Mouse (Mus musculus): ENCODE results near the gene Agpat4. TPM values are rescaled to one million over a fixed set of nuclear protein-coding genes. Genes with fewer than 3 reads are reported as not detected.

Gene Agpat4
- polyA plus RNA-seq, 1 experiment: 25.3 TPM

- H3K36me3 ChIP-seq (ENCODE audit: control insufficient read depth, insufficient read depth): no peaks in the 10 kb centered on the region
These were observed 86.7 kb downstream of the Agpat4 start for GRCm38 (mm10) chr17:12205015-12205693.

GRCm38 (mm10) chr17:12205694-12206075 lies 87.2 kb downstream of the Agpat4 start:
- no peaks in the 10 kb centered on the region for H3K36me3 ChIP-seq (ENCODE audit: control insufficient read depth, insufficient read depth)
- H3K79me2 ChIP-seq (ENCODE audit: control insufficient read depth, insufficient read depth): no peaks in the 10 kb centered on the region
- no peaks in the 10 kb centered on the region for H3K79me3 ChIP-seq (ENCODE audit: low read depth)
- H3K27me3 ChIP-seq (ENCODE audit: control insufficient read depth, insufficient read depth, insufficient read length): no peaks in the 10 kb centered on the region
- TF ChIP-seq MYOG (IDR thresholded peaks at IDR 0.05; ENCODE audit: control insufficient read depth, extremely low read depth, insufficient read length) (no peak), CEBPB (IDR thresholded peaks at IDR 0.05; ENCODE audit: low read depth) (no peak), CTCF (IDR thresholded peaks at IDR 0.05; ENCODE audit: control insufficient read depth, insufficient read depth, insufficient read length) (no peak), FOSL1 (IDR thresholded peaks at IDR 0.05; ENCODE audit: insufficient read depth, low read length, poor library complexity, severe bottlenecking) (no peak), MYOD1 (IDR thresholded peaks at IDR 0.05; ENCODE audit: control insufficient read depth, insufficient read length, low read depth) (no peak), MAX (IDR thresholded peaks at IDR 0.05) (no peak), USF1 (IDR thresholded peaks at IDR 0.05; ENCODE audit: low read depth) (no peak)
- H3K4me3 ChIP-seq (ENCODE audit: insufficient read depth, poor library complexity, severe bottlenecking): no peak overlapping the region
- H3ac ChIP-seq (ENCODE audit: control insufficient read depth, insufficient read length, low read depth): no peak overlapping the region

More at GRCm38 (mm10) chr17:12205015-12205693, 86.7 kb downstream of the Agpat4 start:
- no peak overlapping the region for H3ac ChIP-seq (ENCODE audit: control insufficient read depth, insufficient read length, low read depth)
- TF ChIP-seq MYOD1 (IDR thresholded peaks at IDR 0.05; ENCODE audit: control insufficient read depth, insufficient read length, low read depth) (no peak), CTCF (IDR thresholded peaks at IDR 0.05; ENCODE audit: control insufficient read depth, insufficient read depth, insufficient read length) (no peak), MAX (IDR thresholded peaks at IDR 0.05) (no peak), USF1 (IDR thresholded peaks at IDR 0.05; ENCODE audit: low read depth) (no peak), MYOG (IDR thresholded peaks at IDR 0.05; ENCODE audit: control insufficient read depth, extremely low read depth, insufficient read length) (no peak), CEBPB (IDR thresholded peaks at IDR 0.05; ENCODE audit: low read depth) (no peak), FOSL1 (IDR thresholded peaks at IDR 0.05; ENCODE audit: insufficient read depth, low read length, poor library complexity, severe bottlenecking) (no peak)
- no peaks in the 10 kb centered on the region for H3K79me3 ChIP-seq (ENCODE audit: low read depth)
- H3K4me3 ChIP-seq (ENCODE audit: insufficient read depth, poor library complexity, severe bottlenecking): no peak overlapping the region
- H3K27me3 ChIP-seq (ENCODE audit: control insufficient read depth, insufficient read depth, insufficient read length): no peaks in the 10 kb centered on the region
- H3K79me2 ChIP-seq (ENCODE audit: control insufficient read depth, insufficient read depth): no peaks in the 10 kb centered on the region

GRCm38 (mm10) chr17:12206248-12206647 lies 87.7 kb downstream of the Agpat4 start:
- H3K27me3 ChIP-seq (ENCODE audit: control insufficient read depth, insufficient read depth, insufficient read length): no peaks in the 10 kb centered on the region
- no peak overlapping the region for H3K4me3 ChIP-seq (ENCODE audit: insufficient read depth, poor library complexity, severe bottlenecking)
- H3ac ChIP-seq (ENCODE audit: control insufficient read depth, insufficient read length, low read depth): no peak overlapping the region
- H3K79me3 ChIP-seq (ENCODE audit: low read depth): no peaks in the 10 kb centered on the region
- peaks cover 5% of the 10 kb centered on the region for H3K36me3 ChIP-seq (ENCODE audit: control insufficient read depth, insufficient read depth)
- H3K79me2 ChIP-seq (ENCODE audit: control insufficient read depth, insufficient read depth): no peaks in the 10 kb centered on the region
- TF ChIP-seq FOSL1 (IDR thresholded peaks at IDR 0.05; ENCODE audit: insufficient read depth, low read length, poor library complexity, severe bottlenecking) (no peak), CEBPB (IDR thresholded peaks at IDR 0.05; ENCODE audit: low read depth) (no peak)

- no peaks in the 10 kb centered on the region for H3K27me3 ChIP-seq (ENCODE audit: control insufficient read depth, insufficient read depth, insufficient read length)
- TF ChIP-seq CTCF (IDR thresholded peaks at IDR 0.05; ENCODE audit: control insufficient read depth, insufficient read depth, insufficient read length) (no peak), CEBPB (IDR thresholded peaks at IDR 0.05; ENCODE audit: low read depth) (no peak), MYOD1 (IDR thresholded peaks at IDR 0.05; ENCODE audit: control insufficient read depth, insufficient read length, low read depth) (no peak), MYOG (IDR thresholded peaks at IDR 0.05; ENCODE audit: control insufficient read depth, extremely low read depth, insufficient read length) (no peak), MAX (IDR thresholded peaks at IDR 0.05) (no peak), FOSL1 (IDR thresholded peaks at IDR 0.05; ENCODE audit: insufficient read depth, low read length, poor library complexity, severe bottlenecking) (no peak), USF1 (IDR thresholded peaks at IDR 0.05; ENCODE audit: low read depth) (no peak)
- H3K36me3 ChIP-seq (ENCODE audit: control insufficient read depth, insufficient read depth): peaks cover 10% of the 10 kb centered on the region
- no peak overlapping the region for H3ac ChIP-seq (ENCODE audit: control insufficient read depth, insufficient read length, low read depth)
- no peak overlapping the region for H3K4me3 ChIP-seq (ENCODE audit: insufficient read depth, poor library complexity, severe bottlenecking)
- H3K79me2 ChIP-seq (ENCODE audit: control insufficient read depth, insufficient read depth): no peaks in the 10 kb centered on the region
- H3K79me3 ChIP-seq (ENCODE audit: low read depth): no peaks in the 10 kb centered on the region
These were observed 88.6 kb downstream of the Agpat4 start for GRCm38 (mm10) chr17:12207022-12207548.

- Histone ChIP-seq H3ac (ENCODE audit: control insufficient read depth, insufficient read length, low read depth) (no peak overlapping the region), H3K27me3 (ENCODE audit: control insufficient read depth, insufficient read depth, insufficient read length) (no peaks in the 10 kb centered on the region), H3K4me3 (ENCODE audit: insufficient read depth, poor library complexity, severe bottlenecking) (no peak overlapping the region), H3K36me3 (ENCODE audit: control insufficient read depth, insufficient read depth) (peaks cover 21% of the 10 kb centered on the region), H3K79me3 (ENCODE audit: low read depth) (no peaks in the 10 kb centered on the region), H3K79me2 (ENCODE audit: control insufficient read depth, insufficient read depth) (no peaks in the 10 kb centered on the region)
- TF ChIP-seq MYOD1 (IDR thresholded peaks at IDR 0.05; ENCODE audit: control insufficient read depth, insufficient read length, low read depth): peak; percentile 24
- TF ChIP-seq MYOG (IDR thresholded peaks at IDR 0.05; ENCODE audit: control insufficient read depth, extremely low read depth, insufficient read length): no peak
These were observed 91.0 kb downstream of the Agpat4 start for GRCm38 (mm10) chr17:12209481-12209880.

GRCm38 (mm10) chr17:12210544-12211132 lies 92.1 kb downstream of the Agpat4 start:
- Histone ChIP-seq H3K36me3 (ENCODE audit: control insufficient read depth, insufficient read depth) (peaks cover 24% of the 10 kb centered on the region), H3K4me3 (ENCODE audit: insufficient read depth, poor library complexity, severe bottlenecking) (no peak overlapping the region), H3K79me3 (ENCODE audit: low read depth) (no peaks in the 10 kb centered on the region), H3ac (ENCODE audit: control insufficient read depth, insufficient read length, low read depth) (no peak overlapping the region), H3K79me2 (ENCODE audit: control insufficient read depth, insufficient read depth) (no peaks in the 10 kb centered on the region), H3K27me3 (ENCODE audit: control insufficient read depth, insufficient read depth, insufficient read length) (no peaks in the 10 kb centered on the region)
- TF ChIP-seq USF1 (IDR thresholded peaks at IDR 0.05; ENCODE audit: low read depth) (no peak), CTCF (IDR thresholded peaks at IDR 0.05; ENCODE audit: control insufficient read depth, insufficient read depth, insufficient read length) (peak; percentile 94)
